Mouse (Mus musculus) kidney, adult 2 months (tissue): Measurements from ENCODE around the gene Slc47a1.

Experiments
- CTCF ChIP-seq: fragments of 200-500 bp; conservative IDR thresholded peaks from 2 replicates; pipeline ENCODE4 v1.5.1; 2011; ENCODE audit warnings: low read depth, mild to moderate bottlenecking, control low read depth, low read length, moderate library complexity, mixed read lengths; ENCODE audit not compliant: insufficient read depth, insufficient read length
- POLR2A ChIP-seq: fragments of 200-500 bp; IDR thresholded peaks from one replicate; pipeline ENCODE4 v1.6.1; 2011; ENCODE audit warnings: low read depth, low read length, control low read depth

DNA sequence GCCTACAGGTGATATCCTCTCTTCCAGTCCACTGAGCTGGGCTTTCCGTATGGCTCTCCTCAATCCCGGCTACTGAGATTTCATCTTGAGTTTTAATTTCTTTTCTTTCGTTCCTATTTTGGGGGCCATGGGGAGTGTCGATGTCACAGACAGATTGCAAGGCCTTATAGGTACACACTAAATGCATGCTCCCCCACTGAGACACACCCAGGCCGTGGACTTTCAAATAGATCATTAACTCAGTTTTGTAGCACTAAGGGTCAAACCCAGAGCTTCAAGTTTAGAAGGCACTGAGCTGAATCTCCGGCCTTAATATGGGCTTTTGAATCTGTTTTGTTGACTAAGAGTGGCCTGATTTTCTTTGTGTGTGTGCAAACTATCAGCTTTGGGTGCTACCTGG lies 23.8 kb downstream of the Slc47a1 start:
- TF ChIP-seq POLR2A (no peak), CTCF (no peak)
